Comparison of ENCODE assay signal across 9 mouse cellular contexts in genomic region chr9:24780391-24780928, GRCm38 (mm10). TPM values are rescaled to one million over a fixed set of nuclear protein-coding genes. Genes with fewer than 3 reads are reported as not detected.
A peak's percentile ranks its signal among the peaks of the same experiment; 100 is the strongest.
DNase-seq lines count a peak whose midpoint lies in the region; ATAC-seq and TF ChIP-seq lines count a peak whose summit lies in the region.
"Had no signal": no experiment of that assay in that cellular context is flagged by ENCODE, and none has a peak within 500 bp of the region (broad histone marks: within the 10 kb centered on the region; RNA-seq: fewer than 3 reads in every experiment).

No protein-coding gene starts in this region.

- no peak for TF ChIP-seq POLR2A in liver, adult 2 months (IDR thresholded peaks at IDR 0.05; ENCODE audit: extremely low read depth, insufficient read depth, low read length)

- H3K4me2 ChIP-seq in forebrain, embryonic 16.5 days (ENCODE audit: low read length), result peak overlapping the region; percentile 55
- H3K4me2 ChIP-seq in limb, embryonic 13.5 days (replicated peaks), result peak overlapping the region; percentile 67
- peak overlapping the region; percentile 58 for H3K4me2 ChIP-seq in neural tube, embryonic 15.5 days

- ATAC-seq in forebrain, embryonic 16.5 days, result peak; percentile 38
- peak; percentile 16; the same call in 1 of the 2 replicates for ATAC-seq in limb, embryonic 13.5 days (ENCODE audit: low FRiP score, low read depth)
- ATAC-seq in neural tube, embryonic 15.5 days (ENCODE audit: low FRiP score), result peak; percentile 53; the same call in 1 of the 2 replicates
- ATAC-seq in monocyte, adult 5-6 weeks (replicated peaks; ENCODE audit: insufficient number of reproducible peaks, low FRiP score, low TSS enrichment, poor library complexity, severe bottlenecking), result no peak

- peaks cover 2% of the 10 kb centered on the region; the same call in 1 of the 2 replicates for H3K4me1 ChIP-seq in liver, adult 2 months (ENCODE audit: control insufficient read depth, insufficient read depth, low read length)
- H3K4me1 ChIP-seq in forebrain, embryonic 16.5 days (replicated peaks; ENCODE audit: control insufficient read depth, insufficient read depth, low read length), result peaks cover 14% of the 10 kb centered on the region
- peaks cover 19% of the 10 kb centered on the region for H3K4me1 ChIP-seq in limb, embryonic 13.5 days
- peaks cover 14% of the 10 kb centered on the region for H3K4me1 ChIP-seq in neural tube, embryonic 15.5 days

- no peaks in the 10 kb centered on the region for H3K79me2 ChIP-seq in liver, adult 2 months (ENCODE audit: control insufficient read depth, insufficient read depth, low read length)

- no peak for TF ChIP-seq CTCF in liver, adult 2 months (IDR thresholded peaks at IDR 0.05; ENCODE audit: low read depth, low read length)

- H3K9me3 ChIP-seq in forebrain, embryonic 16.5 days (ENCODE audit: control insufficient read depth, low read length), result no peaks in the 10 kb centered on the region
- H3K9me3 ChIP-seq in limb, embryonic 13.5 days, result no peaks in the 10 kb centered on the region
- no peaks in the 10 kb centered on the region for H3K9me3 ChIP-seq in neural tube, embryonic 15.5 days (replicated peaks)

- no peak for DNase-seq in liver, adult 2 months (ENCODE audit: extremely low read depth, low read depth, low spot score)
- no peak for DNase-seq in liver
- DNase-seq in frontal cortex, postnatal 10 days (ENCODE audit: low spot score in 2 of 2), result no peak
- DNase-seq in ovary, adult 18-20 months (ENCODE audit: low spot score), result no peak

- peak overlapping the region; percentile 42; the same call in 1 of the 2 replicates for H3K4me3 ChIP-seq in liver, adult 2 months (ENCODE audit: insufficient read depth, low read depth, low read length)
- peak overlapping the region; percentile 32 for H3K4me3 ChIP-seq in forebrain, embryonic 16.5 days (replicated peaks; ENCODE audit: low read length)
- peak overlapping the region; percentile 39 for H3K4me3 ChIP-seq in limb, embryonic 13.5 days
- H3K4me3 ChIP-seq in neural tube, embryonic 15.5 days (replicated peaks), result peak overlapping the region; percentile 26

- peaks cover 11% of the 10 kb centered on the region for H3K27me3 ChIP-seq in liver, adult 2 months (ENCODE audit: control insufficient read depth, insufficient read depth, low read length)
- H3K27me3 ChIP-seq in forebrain, embryonic 16.5 days (replicated peaks; ENCODE audit: control insufficient read depth, insufficient read depth, low read length), result peaks cover 56% of the 10 kb centered on the region
- peaks cover 79% of the 10 kb centered on the region for H3K27me3 ChIP-seq in limb, embryonic 13.5 days
- H3K27me3 ChIP-seq in neural tube, embryonic 15.5 days (replicated peaks), result peaks cover 70% of the 10 kb centered on the region

- H3K27ac ChIP-seq in liver, adult 2 months (replicated peaks; ENCODE audit: insufficient read depth, low read depth, low read length), result no peak overlapping the region
- no peak overlapping the region for H3K27ac ChIP-seq in forebrain, embryonic 16.5 days (ENCODE audit: low read length)
- no peak overlapping the region for H3K27ac ChIP-seq in limb, embryonic 13.5 days
- H3K27ac ChIP-seq in neural tube, embryonic 15.5 days (replicated peaks), result no peak overlapping the region

- H3K9ac ChIP-seq in liver, adult 2 months (ENCODE audit: low read depth, low read length), result no peak overlapping the region
- no peak overlapping the region for H3K9ac ChIP-seq in forebrain, embryonic 16.5 days (replicated peaks; ENCODE audit: low read depth, low read length)
- H3K9ac ChIP-seq in limb, embryonic 13.5 days, result no peak overlapping the region
- H3K9ac ChIP-seq in neural tube, embryonic 15.5 days (replicated peaks), result no peak overlapping the region

- H3K36me3 ChIP-seq in liver, adult 2 months (ENCODE audit: control insufficient read depth, insufficient read depth, low read length), result no peaks in the 10 kb centered on the region
- no peaks in the 10 kb centered on the region for H3K36me3 ChIP-seq in forebrain, embryonic 16.5 days (ENCODE audit: control insufficient read depth, insufficient read depth)
- H3K36me3 ChIP-seq in limb, embryonic 13.5 days, result no peaks in the 10 kb centered on the region
- H3K36me3 ChIP-seq in neural tube, embryonic 15.5 days, result no peaks in the 10 kb centered on the region

- 11% methylated on average over 22 of the region's 22 CpGs for WGBS in liver, adult 2 months
- WGBS in forebrain, embryonic 16.5 days, result under 1% methylated on average over 20 of the region's 22 CpGs
- WGBS in limb, embryonic 13.5 days, result 2% methylated on average over 16 of the region's 22 CpGs
- WGBS in neural tube, embryonic 15.5 days, result under 1% methylated on average over 17 of the region's 22 CpGs

RNA-seq across cellular contexts. Expression of gene Tbx20, which starts 6.4 kb away (rescaled TPM):
- total RNA-seq in liver, adult 2 months (2014; rRNA removed), result 2.2 and 3.0 TPM in 2 replicates
- polyA plus RNA-seq in liver, adult 2 months (2012; rRNA removed), result 0.52 and 0.67 TPM in 2 replicates
- not detected in 2 replicates for polyA plus RNA-seq in forebrain, embryonic 16.5 days (2015; fragmentation: Nextera tagmentation; extraction: Ambion mirVana)
- not detected in 2 replicates for polyA plus RNA-seq in limb, embryonic 13.5 days (2015; fragmentation: Nextera tagmentation; extraction: Ambion mirVana)
- 0.03 and 0.28 TPM in 2 replicates for polyA plus RNA-seq in neural tube, embryonic 15.5 days (2015; fragmentation: Nextera tagmentation; extraction: Ambion mirVana)
- 0.11 TPM in 1 of 3 replicates, not detected in the others for total RNA-seq in monocyte, adult 5-6 weeks (2017)
- total RNA-seq: hematopoietic stem cell, adult 5-6 weeks had no signal
